Mouse (Mus musculus) lung, adult 2 months (tissue): ENCODE results near the gene Dkc1.

Source experiments
- CTCF ChIP-seq: fragments of 200-500 bp; IDR thresholded peaks from 2 replicates; pipeline ENCODE4 v1.5.1; 2011; ENCODE audit warnings: mild to moderate bottlenecking, low read length, control low read depth; ENCODE audit not compliant: insufficient read depth
- POLR2A ChIP-seq: fragments of 200-500 bp; IDR thresholded peaks from 2 replicates; pipeline ENCODE4 v1.6.1; 2011; ENCODE audit warnings: low read depth, mild to moderate bottlenecking, control low read depth, low read length, borderline replicate concordance; ENCODE audit errors: extremely low read depth

DNA sequence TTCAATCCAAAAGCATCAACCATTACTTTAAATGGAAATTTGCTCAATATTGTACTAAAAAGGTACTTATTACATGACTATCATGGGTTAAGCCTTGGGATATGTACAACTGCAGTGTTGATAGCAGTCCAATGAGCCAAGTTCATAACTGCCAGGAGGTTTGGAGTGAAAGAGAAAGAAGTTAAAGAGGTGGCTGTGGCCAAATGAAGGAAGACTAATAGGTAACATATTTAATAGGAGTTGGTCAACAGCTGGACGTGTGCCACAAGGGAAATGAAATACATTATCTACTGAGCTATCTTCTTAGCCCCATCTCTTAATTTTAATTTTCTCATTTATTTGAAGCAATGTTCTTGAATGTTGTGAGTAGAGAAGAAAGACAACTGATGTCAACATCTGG lies 49.7 kb upstream of the Dkc1 start:
- TF ChIP-seq CTCF (no peak), POLR2A (no peak)
